Mouse (Mus musculus) MN1 (cell line): ENCODE results near the gene Galk2.

Experiments
- DNase-seq: peaks from one replicate; pipeline ENCODE4 v3.0.0-alpha.2; 2016; ENCODE audit warnings: low spot score

Gene Galk2

DNA sequence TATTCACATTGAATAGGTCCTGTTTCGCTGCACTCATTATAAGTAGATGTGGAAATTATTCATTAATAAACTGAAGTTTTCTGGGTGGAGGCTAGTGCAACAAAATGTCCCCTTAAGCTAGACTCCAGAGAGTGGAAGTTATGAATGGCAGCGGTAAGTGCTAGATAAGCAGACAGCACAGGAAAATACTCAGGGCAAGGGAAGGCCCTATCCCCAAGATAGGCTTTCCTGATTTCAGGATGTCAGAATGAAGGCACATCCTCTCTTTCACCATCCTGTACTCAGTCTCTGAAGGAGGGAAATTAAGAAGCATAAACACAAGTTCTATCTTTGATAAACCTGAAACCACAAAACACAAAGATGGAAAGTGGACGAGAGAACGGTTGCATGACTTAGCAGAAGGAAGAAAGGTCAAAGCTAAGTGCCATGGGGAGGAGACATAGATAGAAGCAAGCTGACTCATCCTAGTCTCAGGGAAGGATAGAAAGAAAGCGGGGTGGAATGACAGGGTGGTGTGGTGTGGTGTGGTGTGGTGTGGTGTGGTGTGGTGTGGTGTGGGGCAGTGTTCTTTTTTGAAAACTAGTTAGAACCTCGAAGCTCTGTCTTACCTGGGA, 42.0 kb downstream of the Galk2 start:
- DNase-seq: no peak

GRCm38 (mm10) chr2:125901426-125901825, 42.5 kb downstream of the Galk2 start:
- no peak for DNase-seq

DNA sequence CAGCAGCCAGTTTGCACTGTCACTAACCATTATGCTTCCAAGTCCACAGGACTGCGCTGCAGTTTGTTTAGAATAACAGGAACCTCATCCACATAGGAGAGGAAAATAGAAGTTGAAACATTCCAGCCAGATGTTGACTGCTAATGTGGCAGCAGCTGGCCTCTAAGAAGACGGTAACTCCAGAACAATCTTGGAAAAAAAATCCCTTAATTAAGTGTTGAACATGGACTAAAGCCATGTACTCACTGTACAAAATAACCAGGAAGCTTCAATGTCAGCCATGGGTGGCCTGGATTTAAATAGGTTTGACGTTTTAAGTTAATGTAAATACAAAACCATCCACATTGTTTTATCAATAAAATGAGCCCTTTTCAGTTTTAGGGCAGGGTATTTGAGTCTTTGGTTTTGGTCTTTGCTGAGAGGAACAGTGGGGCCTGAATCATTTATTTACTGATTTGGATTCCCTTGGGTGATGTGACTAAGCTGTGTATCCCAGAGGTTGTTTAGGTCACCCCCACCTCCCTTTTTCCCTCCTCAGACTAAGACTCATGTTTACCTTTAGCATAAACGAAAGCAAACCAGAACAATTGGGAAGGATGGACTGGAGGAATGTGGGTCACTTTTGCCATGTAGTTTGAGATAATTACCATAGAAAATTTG, 47.6 kb downstream of the Galk2 start:
- DNase-seq: no peak

DNA sequence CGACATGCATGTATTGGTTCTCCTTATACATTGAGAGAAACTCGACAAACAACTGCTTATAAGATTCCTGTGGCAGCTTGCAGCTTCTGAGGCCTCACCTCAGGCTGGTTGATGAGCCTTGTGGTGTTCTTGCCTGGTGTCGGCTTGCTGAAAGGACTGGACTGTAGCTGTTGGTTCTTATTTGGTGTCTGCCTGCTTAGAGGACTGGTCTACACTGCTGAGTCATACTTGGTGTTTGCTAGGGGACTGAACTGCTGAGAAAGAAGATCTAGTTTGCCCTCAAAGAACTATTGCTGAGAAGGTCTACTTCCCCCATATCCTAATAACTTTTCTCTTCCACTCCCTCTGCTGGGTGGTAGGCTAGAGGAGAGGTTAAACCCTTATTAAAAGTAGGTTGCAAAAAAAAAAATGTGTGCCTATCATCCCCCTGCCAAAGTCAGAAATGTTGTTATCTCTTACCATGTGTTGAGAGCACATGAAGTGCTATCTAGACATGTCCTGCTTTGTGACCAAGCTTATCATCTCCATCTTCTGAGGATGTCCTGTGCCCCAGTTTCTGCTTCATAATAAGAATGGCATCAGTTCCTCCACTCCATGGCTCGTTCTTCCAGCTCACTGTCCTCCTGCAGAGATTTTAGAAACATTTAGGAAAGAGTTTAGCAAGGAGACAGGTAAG, 48.8 kb downstream of the Galk2 start:
- no peak for DNase-seq

DNA sequence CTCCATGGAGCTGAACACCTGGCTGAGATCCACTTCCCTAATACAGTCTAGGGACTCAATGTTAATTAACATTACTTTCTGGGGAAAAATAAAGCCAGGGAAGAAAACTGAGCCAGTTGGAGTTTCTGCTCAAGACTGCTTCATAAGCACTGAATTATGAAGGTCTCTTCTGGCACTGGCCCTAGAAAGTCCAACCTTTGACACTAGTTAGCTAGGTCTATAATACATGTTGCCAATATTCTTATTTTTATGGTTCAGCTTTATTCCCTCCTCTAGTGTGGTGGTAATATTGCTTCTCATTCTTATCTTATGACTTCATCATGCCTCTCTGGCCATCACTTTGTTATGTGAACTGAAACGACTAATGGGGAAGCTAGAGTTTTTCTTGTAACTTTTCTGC, 55.3 kb downstream of the Galk2 start:
- DNase-seq: no peak

DNA sequence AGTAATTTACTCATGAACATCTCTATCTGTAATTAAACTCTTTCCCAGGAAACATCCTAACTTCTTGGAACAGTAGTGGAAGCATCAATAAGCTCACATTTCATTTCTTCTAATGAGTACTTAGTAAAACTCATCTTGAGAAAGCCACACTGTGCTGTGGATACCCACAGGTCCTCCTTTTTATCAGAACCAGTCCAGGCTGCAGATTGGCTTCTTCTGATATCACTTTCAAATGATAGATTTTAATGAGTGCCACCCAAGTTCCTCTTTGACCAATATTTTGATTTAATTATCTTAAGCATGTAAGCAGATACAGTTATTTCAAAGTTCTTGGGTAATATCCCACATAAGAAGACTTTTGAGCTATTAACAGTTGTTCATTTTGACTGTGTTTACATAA, 55.8 kb downstream of the Galk2 start:
- DNase-seq: no peak

DNA sequence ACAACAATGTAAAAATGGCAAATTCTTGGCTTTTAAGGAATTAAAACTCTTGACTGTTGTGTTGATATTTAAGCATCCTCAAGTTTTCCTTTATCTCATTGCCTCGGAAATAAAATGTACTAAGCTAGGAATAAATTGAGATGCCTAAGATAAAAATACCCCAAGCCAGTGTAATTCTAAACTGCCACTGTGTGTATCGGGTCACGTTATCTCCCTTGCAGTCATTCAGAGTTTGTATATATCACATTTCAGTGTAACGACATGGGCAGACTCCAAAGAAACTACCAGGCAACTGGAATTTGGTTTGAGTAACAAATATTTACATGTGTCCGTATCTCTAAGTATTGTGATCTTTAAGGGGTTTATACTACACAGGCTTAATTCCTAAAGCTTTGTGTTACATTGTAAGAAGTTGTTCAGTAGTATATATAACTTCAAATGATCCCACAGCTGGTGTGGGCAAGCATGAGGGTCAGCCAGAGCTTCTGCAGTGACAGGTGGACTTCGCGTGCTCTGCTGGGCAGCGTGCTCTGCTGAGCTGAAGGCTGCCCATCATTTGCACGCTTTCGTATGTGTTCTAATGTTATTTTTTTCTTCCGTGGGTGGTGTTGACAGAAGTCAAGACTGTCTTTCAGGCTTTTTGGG, 57.9 kb downstream of the Galk2 start:
- DNase-seq: no peak

DNA sequence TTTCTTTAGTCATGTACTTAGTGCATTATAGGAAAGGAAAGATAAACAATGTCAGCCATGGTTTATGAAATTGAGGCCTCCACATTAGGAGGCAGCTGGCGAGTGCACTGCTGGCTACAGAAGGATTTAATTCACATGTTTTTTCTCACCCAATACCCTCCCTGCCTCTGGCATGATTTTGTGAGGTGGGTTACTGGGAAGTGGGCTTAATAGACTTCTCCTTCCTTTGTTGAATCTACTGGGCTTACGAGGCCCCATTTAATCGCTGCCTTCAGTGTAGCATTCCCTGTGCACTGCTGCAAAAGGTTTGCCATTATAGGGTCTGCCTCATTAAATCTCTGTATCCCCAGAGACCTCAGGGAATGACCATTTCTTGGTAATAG, 58.4 kb downstream of the Galk2 start:
- no peak for DNase-seq

DNA sequence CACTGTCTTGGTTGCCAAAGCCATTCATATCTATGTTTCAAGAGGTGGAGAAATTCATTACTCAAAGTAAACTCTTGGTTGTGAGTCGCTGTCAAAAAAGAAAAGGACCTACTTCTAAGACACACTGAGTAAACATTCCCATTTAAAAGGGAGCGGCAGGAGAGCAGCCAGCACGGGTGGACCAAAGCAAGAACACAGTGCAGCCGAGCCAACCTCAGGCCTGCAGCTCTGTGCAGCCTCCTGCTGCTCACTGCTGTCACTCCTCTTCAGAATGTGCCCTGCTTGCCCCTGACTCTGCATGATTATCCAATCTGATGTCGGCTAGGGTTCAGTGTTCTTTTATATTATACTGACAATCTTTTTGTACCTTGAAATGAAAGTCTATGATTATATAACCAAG, 62.4 kb downstream of the Galk2 start:
- no peak for DNase-seq

GRCm38 (mm10) chr2:125922149-125922548, 63.2 kb downstream of the Galk2 start:
- no peak for DNase-seq

DNA sequence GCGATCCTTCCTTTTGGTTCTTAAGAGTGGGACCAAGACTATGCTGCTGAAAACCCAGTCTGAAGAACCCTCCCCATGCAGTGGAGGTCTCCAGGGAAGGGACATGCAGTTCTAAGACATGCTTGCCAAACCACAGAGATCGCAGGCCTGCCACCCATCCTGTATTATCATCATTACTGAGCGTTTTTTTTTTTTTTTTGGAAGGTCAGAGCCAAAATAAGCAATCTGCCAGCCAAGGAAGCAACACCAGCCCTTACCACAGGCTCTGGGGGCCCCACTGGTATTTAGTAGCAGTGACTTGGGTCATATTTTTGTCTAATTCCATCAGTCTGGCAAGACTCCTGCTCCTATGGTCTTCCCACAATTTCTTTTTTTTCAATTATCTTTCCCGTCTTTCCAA, 64.0 kb downstream of the Galk2 start:
- DNase-seq: peak; percentile 80

- no peak for DNase-seq
Observed at GRCm38 (mm10) chr2:125923346-125923745, 64.4 kb downstream of the Galk2 start.

- DNase-seq: no peak
Observed at GRCm38 (mm10) chr2:125924554-125924953, 65.6 kb downstream of the Galk2 start.

- DNase-seq: peak; percentile 28
Observed at GRCm38 (mm10) chr2:125925081-125925480, 66.2 kb downstream of the Galk2 start.

DNA sequence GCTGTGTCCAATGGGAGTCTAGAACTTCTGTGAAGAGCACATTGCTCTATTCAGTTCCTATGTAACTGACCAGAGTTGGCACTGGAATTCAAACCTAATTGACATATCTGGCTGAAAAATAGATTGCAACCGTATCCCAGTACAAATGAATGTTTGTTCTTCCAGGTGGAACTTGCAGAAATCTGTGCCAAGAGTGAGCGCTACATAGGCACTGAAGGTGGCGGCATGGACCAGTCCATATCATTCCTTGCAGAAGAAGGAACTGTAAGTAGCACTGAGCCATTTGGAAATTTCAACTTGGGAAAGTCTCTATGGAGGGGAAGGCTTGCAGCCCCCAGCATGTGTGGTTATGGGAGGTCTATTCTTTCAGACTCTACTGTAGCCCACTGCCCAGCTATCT, 70.5 kb downstream of the Galk2 start:
- no peak for DNase-seq

DNA sequence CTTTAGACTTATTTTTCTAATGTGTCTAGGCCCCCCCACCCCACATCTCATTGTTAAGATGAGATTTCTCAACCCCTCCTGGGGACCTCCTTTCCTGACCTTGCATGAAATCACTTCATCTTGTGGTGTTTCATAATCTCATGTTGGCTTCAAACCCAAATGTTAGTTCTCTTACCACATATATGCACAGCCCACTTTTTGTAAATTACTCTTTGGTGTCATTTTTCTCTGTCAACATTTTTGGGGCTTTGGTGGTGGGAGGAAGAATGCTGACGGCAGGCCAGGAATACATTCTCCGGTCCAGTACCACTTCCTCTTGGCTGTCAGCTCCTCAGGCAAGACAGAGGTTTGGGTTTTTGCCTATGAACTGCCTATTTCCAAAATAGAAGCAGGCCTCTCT, 71.0 kb downstream of the Galk2 start:
- no peak for DNase-seq

GRCm38 (mm10) chr2:125931193-125931592, 72.3 kb downstream of the Galk2 start:
- no peak for DNase-seq

DNA sequence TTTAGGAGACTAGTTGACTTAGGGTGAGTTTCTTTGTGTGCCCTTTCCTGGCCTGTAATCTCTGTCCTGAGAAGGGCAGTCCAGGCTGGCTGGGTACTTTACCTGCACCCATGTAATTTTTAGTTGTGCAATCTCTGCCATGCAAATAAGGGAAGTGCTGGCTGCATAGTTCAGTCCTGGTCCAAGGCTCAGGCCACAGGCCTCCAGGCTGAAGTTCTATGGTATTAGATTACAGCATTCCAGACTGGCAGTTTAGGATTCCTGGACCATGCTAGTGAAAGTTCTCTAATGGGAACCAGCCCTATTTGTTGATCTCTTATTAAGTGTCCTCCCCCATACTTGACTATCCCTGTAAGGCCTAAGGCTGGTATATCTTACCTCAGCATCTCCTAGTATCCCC, 73.8 kb downstream of the Galk2 start:
- DNase-seq: no peak

DNA sequence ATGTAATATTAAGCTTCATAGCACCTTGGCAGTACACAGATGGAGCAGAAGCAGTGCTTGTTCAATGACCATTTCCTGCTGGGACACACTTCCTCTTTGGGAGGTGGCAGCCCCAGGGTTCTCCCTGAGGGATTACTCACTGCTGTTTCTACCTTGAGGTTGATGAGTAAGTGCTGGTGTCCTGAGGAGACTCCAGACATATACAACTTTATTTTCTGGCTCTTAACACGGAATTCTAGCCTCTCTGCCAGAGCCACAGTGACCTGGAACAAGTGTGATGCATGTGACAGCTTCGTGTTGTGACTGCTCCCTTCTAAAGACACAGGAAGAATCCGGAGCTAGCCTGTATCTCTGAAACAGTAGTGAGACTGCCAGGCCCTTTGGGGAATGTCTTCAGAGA, 75.1 kb downstream of the Galk2 start:
- DNase-seq: no peak

GRCm38 (mm10) chr2:125936396-125936795, 77.5 kb downstream of the Galk2 start:
- DNase-seq: no peak

DNA sequence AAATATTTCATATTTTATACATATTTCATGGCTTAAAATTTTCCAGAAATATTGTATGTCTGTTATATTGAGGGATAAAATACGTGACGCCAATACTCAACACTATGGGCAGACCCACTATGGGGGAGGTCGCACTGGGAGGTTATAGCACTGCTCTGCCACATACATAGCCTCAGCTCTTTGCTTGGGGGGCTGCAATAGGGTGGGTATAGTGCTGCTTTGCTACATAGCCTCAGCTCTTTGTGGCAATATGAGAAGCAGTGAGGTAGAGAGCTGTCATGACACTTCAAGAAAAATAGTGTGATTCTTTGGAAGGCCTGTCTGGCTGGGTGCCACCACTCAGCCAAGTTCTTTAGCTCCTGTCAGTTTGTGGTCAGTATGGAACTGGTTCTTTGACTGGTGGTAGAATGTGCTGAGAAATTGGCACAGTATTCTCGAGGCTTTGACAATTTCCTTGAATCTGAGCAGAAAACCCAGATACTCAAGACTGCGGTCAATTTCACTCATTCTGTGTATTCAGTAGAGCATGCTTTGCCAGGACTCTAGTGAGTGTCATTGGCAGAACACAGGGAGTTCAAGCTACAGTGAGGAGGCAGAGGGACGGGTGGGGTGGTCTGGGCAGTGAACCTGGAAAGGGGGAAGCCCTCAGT, 80.2 kb downstream of the Galk2 start:
- no peak for DNase-seq

DNA sequence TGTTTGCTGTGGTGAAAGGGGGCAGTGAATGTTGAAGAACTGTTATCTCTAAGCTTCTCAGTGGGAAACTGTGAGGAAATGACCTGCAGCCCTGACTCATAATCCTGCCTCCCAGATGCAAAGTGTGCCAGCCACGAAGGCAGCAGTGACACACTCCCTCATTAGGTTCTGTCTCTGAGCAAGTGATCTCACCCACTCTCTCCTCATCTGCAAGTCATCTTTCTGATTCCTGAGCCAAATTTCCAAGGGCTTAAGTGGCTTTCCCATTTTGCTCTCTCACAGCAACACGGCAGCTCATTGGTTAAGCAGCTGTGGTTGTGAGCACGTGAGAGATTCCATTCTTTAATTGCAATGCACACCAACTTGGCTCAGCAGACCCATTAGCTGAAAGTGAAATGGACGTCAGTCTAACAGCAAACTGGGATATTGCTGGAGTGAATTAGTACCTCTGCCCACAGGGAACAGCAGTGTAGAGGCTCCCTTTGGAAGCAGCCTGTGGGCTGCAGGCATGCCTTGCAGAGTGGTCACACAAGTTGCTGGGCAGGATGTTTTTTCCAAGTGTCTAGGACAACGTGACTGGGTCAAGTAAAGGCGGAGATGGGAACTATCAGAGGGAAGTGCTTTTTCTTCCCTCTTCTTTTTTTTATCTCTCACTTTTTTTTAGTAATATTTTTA, 82.3 kb downstream of the Galk2 start:
- DNase-seq: peak; percentile 75
